Mouse (Mus musculus) adrenal gland, adult 18-20 months (tissue): ENCODE results near the gene Ctsc. TPM values are rescaled to one million over a fixed set of nuclear protein-coding genes. Genes with fewer than 3 reads are reported as not detected.
"Not testable (repeated sequence)": the region's sequence is repeated elsewhere in the genome, so short reads cannot be mapped to it uniquely, and the experiment has no call there.

ENCODE experiments used
- DNase-seq, 2 experiments: peaks; one replicate each; pipeline ENCODE4 v3.0.0; 2021 to 2022; ENCODE audit warnings: low spot score in 2 of 2
- long read RNA-seq, 2 experiments: library from polyadenylated mRNA; stranded (forward); transcript quantifications; one replicate each; pipeline ENCODE4 v2.0.0; 2021
- total RNA-seq, 2 experiments: library from RNA; stranded (reverse); gene quantifications; 1 replicate in 1 of 2; 2 replicates in 1 of 2; pipeline ENCODE4 v1.2.3; 2021

Gene Ctsc
- total RNA-seq, result 10 to 100 TPM; 27.5 to 47.6 TPM
- long read RNA-seq, experiment 1, transcript Ctsc-201 (7 exons, 2,493 nt), result major isoform, 21 of 22 reads
- long read RNA-seq, experiment 1, partial matches to known transcripts, result 0 of 22 reads
- long read RNA-seq, experiment 1, other reads (novel, unspliced or antisense), result 0 of 22 reads
- long read RNA-seq, experiment 2, transcript Ctsc-201 (7 exons, 2,493 nt), result major isoform, 20 of 22 reads
- long read RNA-seq, experiment 2, partial matches to known transcripts, result 1 of 22 reads
- long read RNA-seq, experiment 2, other reads (novel, unspliced or antisense), result 0 of 22 reads

- DNase-seq, result peak; percentile 12 to 54
Measured at GRCm38 (mm10) chr7:88277858-88278627, at the start of gene Ctsc. Ctsc (plus strand) TSS chr7:88278085.

DNA sequence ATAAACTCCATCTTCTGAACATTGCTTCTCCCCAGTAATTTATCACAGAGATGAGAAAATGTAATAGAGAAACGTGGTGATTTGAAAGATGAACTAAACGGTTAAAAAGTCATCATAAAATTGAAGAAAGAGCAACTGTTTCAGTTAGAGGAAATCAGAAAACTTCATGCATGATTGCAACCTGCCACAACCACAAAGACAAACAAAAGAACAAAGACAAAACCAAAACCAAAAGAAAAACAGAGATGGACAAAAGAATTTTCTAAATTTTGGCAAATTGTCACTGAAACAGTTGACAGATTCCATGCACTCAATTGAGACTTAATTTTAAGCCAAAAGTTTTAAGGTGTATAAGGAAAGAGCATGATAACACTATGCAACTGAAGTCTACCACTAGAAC, 48.8 kb upstream of the Ctsc start:
- DNase-seq, result no peak

DNA sequence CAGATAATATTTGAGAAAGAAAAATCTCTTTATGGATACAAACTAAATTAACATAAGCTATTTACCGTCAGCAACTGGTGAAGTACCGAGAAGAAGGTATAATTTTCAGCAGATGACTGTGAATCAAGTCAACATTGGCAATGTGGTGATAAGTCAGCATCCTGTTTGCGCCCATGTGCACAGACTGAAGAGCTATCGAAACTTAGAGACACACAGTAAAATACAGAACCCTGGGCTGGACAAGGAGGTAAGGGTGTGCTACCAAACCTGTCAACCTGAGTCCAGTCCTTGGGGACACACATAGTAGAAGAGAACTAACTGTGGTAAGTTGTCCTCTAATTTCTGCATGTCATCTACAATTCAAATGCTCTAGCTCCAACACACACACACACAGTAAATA, 47.8 kb upstream of the Ctsc start:
- DNase-seq, result no peak

GRCm38 (mm10) chr7:88230756-88231522, 46.9 kb upstream of the Ctsc start:
- no peak for DNase-seq

- DNase-seq, result no peak
Measured at GRCm38 (mm10) chr7:88243059-88243458, 34.8 kb upstream of the Ctsc start.

GRCm38 (mm10) chr7:88244462-88244861, 33.4 kb upstream of the Ctsc start:
- DNase-seq, result no peak

DNA sequence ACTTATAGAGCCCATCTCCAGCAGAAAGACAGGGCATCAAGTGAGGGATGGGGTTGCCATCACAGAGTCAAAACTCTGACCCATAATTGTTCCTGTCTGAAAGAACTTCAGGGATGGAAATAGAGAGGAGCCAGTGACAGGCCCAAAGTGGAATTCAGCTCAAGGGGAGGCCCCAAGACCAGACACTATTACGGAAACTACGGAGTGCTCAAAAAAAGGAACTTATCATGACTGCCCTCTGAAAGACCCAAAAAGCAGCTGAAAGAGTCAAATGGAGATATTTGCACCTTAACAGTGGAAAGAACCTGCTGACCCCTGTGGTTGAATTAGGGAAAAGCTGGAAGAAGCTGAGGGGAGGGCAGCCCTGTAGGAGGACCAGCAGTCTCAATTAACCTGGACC, 27.5 kb upstream of the Ctsc start:
- DNase-seq, result not testable (repeated sequence)

- DNase-seq, result no peak
Measured at GRCm38 (mm10) chr7:88251535-88251934, 26.4 kb upstream of the Ctsc start.

- DNase-seq, result no peak
Measured at GRCm38 (mm10) chr7:88252129-88252528, 25.8 kb upstream of the Ctsc start.

- no peak for DNase-seq
Measured at GRCm38 (mm10) chr7:88254884-88255283, 23.0 kb upstream of the Ctsc start.

- DNase-seq, result no peak
Measured at GRCm38 (mm10) chr7:88259155-88259925, 18.5 kb upstream of the Ctsc start.

DNA sequence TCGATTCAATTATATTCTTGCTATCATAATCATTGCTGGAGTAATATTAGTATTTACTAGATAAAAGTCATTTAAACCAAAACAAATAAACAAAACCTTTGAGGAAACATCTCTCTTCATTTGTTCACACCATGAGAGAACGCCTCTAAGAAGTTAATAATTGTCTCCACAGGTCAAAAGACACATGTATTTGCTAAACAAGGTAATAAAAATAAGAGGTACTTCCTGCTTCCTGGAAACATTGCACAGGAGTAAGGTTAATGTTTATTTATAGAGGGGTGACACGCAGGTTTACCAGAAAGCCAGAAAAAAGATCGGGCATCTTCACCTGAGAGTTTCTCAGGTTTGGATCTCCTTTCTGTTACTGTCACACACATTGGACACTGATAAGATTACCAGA, 16.1 kb upstream of the Ctsc start:
- no peak for DNase-seq

DNA sequence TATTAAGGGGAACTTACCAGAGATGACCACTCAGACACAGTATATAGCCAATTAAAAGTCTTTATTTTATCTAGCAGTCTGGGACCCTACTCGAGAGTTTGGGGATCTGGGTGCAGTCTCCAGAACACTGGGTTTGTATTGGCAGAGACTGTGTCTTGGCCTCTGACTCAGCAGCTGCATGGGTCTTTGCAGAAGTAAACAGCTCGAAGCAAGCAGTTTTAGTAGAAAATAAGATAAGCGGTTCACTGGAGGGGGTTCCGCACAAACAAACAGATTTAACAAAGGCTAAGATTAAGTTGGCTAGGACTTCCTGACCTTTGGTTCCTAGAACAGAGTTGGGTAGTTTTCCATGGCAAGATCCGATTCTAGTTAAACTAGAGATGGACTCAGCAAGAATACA, 13.0 kb upstream of the Ctsc start:
- DNase-seq, result no peak

DNA sequence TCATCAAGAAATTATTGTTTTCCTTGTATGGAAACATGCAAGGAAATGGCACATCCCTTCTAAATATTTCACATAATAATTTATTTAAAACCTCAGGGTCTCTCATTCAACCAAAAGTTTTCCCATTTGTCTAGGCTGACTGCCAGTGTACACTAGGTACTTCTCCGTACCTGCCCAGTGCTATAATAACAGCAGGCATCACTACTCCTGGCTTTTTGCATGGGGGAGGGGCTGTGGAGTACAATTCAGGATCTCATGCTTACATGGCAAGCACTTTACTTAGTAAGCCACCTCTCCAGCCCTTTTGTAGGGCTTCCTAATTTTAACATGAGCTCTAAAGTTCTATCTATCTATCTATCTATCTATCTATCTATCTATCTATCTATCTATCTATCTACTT, 8.0 kb upstream of the Ctsc start:
- no peak for DNase-seq

GRCm38 (mm10) chr7:88271531-88271930, 6.4 kb upstream of the Ctsc start:
- no peak for DNase-seq

DNA sequence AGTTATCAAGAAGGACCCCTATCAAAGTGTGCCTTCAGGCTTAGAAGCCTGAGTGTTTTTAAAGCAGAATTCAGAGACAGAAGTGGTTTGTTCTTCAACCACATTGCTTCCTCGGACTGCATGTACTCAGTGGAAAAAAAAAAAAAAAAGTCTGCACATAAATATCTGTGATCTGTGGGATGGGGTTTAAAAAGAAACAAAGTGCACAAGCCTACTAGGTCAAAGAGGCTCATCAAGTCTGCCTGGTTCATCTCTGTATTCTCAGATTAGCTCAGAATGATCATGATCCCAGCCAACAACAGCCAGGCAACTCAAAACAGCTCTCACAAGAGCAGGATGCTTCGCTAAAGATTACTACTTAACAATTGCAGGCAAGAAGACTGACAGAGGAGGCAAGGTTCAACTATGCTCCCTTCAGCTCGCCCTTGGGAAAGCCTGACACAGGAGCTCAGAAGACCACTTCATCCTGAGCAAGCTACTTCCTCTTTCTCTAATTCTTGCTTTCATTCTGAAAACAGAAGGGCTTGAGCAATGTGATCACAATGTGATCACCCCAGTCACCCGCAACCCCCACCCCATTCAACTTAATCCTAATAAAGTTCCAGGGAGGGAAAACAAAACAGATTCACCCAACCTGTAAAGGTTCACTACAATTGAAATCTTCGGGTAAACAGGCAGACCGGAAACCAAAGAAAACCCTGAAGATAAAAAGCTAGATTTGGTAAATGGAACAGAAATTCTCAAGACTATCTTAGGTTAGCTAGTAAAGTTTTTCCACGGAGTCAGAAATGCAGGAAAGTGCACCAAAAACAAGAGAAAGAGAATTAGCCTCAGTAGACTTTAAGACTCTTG, 745 bp upstream of the Ctsc start:
- DNase-seq, result peak; percentile 2 to 20

DNA sequence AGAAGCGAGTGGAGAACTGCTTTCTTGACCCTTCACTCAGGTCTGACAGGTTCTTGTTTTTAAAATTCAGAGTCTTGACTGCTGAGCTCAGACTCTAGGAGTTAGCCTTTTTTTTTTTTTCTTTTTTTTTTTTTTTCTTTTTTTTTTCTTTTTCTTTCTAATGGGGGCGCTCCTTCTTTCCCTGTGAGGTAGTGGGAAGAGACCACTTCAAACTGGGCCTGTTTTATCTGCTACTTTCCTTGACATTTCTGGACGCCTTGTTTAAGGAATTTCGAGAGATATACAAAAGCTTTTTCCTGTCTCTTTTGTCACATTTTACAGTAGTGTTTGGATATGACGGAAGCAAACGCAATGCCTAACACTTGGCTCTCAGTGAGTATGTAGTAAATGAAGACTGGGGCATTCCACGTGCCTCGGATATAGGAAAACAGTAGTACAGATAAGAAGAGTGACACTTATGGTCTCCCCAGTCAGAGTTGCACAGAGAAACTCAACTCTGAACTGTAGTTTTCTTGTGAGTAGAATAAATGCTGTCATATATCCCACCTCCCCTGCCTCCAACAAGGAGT, 827 bp downstream of the Ctsc start:
- no peak for DNase-seq

- no peak for DNase-seq
Measured at GRCm38 (mm10) chr7:88285276-88285675, 7.4 kb downstream of the Ctsc start.

DNA sequence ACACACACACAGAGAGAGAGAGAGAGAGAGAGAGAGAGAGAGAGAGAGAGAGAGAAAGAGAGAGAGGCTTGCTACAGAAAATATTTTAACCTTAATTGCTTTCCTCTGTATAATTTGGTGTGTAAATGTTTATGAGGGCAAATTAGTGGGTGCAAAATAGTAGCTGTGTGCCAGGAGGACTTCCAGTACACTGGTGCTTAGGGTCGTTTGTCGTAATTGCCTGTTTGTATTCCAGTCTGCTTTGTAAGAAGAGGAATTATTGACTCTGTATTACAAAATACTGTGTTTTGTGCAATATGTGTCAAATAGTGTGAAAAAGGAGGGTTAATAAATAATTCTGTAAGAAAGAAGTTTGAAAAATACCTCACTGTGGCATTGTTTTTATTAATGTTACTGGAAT, 13.2 kb downstream of the Ctsc start:
- no peak for DNase-seq

GRCm38 (mm10) chr7:88292044-88292443, 14.2 kb downstream of the Ctsc start:
- no peak for DNase-seq
